Mouse (Mus musculus): ENCODE measurements around the gene Snx5. TPM values are rescaled to one million over a fixed set of nuclear protein-coding genes. Genes with fewer than 3 reads are reported as not detected.

Gene Snx5
- polyA plus RNA-seq, 1 experiment from 2014 or later = 116 TPM

GRCm38 (mm10) chr2:144281417-144281816 is 10.7 kb upstream of the Snx5 start:
- Histone ChIP-seq H3K4me3 (no peak overlapping the region), H3K27me3 (no peaks in the 10 kb centered on the region), H3K4me1 (no peaks in the 10 kb centered on the region), H3K36me3 (peaks cover 23% of the 10 kb centered on the region), H3K9ac (no peak overlapping the region), H3K9me3 (no peaks in the 10 kb centered on the region), H3K4me2 (no peak overlapping the region), H3K27ac (no peak overlapping the region)
- no peak for ATAC-seq (ENCODE audit: borderline replicate concordance, extremely low read depth, low FRiP score, low TSS enrichment)
- WGBS = 64% methylated on average over 3 of the region's 3 CpGs

DNA sequence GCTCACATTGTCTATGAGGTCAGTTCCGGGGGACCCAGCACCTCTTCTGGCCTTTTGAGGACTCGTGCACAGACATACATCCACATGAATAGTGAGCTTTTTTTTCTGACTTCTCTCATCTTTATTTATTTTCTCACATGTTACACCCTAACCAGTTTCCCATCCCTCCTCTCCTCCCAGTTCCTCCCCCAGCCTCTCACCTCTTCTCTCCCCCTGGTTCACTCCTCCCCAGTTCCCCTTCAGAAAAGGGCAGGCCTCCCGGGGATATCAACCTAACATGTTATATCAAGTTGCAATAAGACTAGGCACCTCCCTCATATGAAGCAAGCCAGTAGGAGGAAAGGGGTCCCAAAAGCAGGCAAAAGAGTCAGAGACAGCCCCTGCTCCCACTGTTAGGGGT is 9.9 kb upstream of the Snx5 start:
- Histone ChIP-seq H3K4me2 (no peak overlapping the region), H3K27ac (no peak overlapping the region), H3K4me1 (no peaks in the 10 kb centered on the region), H3K36me3 (peaks cover 27% of the 10 kb centered on the region), H3K27me3 (no peaks in the 10 kb centered on the region), H3K4me3 (no peak overlapping the region), H3K9ac (no peak overlapping the region), H3K9me3 (no peaks in the 10 kb centered on the region)
- ATAC-seq (ENCODE audit: borderline replicate concordance, extremely low read depth, low FRiP score, low TSS enrichment) = no peak
- WGBS = 78% methylated on average over 3 of the region's 3 CpGs

DNA sequence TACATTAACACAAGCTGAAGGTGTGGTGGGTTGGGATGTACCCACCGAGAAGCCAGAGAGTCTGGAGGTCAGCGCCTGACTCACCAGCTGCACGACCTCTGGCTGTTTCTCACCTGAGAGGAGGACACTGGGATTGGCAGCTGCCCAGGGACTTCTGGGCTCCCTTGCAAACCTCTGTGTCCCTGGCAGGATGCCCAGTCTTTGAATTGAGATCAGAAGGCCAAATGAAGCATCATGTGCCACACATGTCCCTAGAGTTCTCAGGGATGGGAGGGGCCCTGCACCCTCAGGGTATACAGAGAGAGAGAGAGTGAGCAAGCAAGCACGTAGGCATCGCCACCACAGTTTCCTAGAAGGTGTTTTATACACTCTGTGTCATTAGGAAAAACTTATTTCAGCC is 9.0 kb upstream of the Snx5 start:
- H3K4me2 ChIP-seq = no peak overlapping the region
- H3K9me3 ChIP-seq = no peaks in the 10 kb centered on the region
- H3K4me1 ChIP-seq = peaks cover 5% of the 10 kb centered on the region
- no peak overlapping the region for H3K4me3 ChIP-seq
- no peak for ATAC-seq (ENCODE audit: borderline replicate concordance, extremely low read depth, low FRiP score, low TSS enrichment)
- no peak overlapping the region for H3K27ac ChIP-seq
- no peaks in the 10 kb centered on the region for H3K27me3 ChIP-seq
- H3K9ac ChIP-seq = no peak overlapping the region
- peaks cover 27% of the 10 kb centered on the region for H3K36me3 ChIP-seq
- 52% methylated on average over 5 of the region's 5 CpGs for WGBS

GRCm38 (mm10) chr2:144276885-144277284 is 6.2 kb upstream of the Snx5 start:
- 81% methylated on average over 3 of the region's 3 CpGs for WGBS

GRCm38 (mm10) chr2:144274741-144275140 is 4.0 kb upstream of the Snx5 start:
- no peaks in the 10 kb centered on the region for H3K27me3 ChIP-seq
- H3K4me1 ChIP-seq = peaks cover 29% of the 10 kb centered on the region
- H3K9ac ChIP-seq = no peak overlapping the region
- no peak overlapping the region for H3K4me3 ChIP-seq
- H3K27ac ChIP-seq = peak overlapping the region; percentile 65
- no peak for ATAC-seq (ENCODE audit: borderline replicate concordance, extremely low read depth, low FRiP score, low TSS enrichment)
- H3K4me2 ChIP-seq = peak overlapping the region; percentile 17; the same call in 1 of the 2 replicates
- peaks cover 23% of the 10 kb centered on the region for H3K36me3 ChIP-seq
- WGBS = 22% methylated on average over 8 of the region's 8 CpGs
- H3K9me3 ChIP-seq = no peaks in the 10 kb centered on the region

More at GRCm38 (mm10) chr2:144276885-144277284, 6.2 kb upstream of the Snx5 start:
- H3K4me2 ChIP-seq = no peak overlapping the region
- no peak for ATAC-seq (ENCODE audit: borderline replicate concordance, extremely low read depth, low FRiP score, low TSS enrichment)
- H3K9me3 ChIP-seq = no peaks in the 10 kb centered on the region
- no peak overlapping the region for H3K27ac ChIP-seq
- no peaks in the 10 kb centered on the region for H3K27me3 ChIP-seq
- no peak overlapping the region for H3K4me3 ChIP-seq
- H3K9ac ChIP-seq = no peak overlapping the region
- H3K36me3 ChIP-seq = peaks cover 27% of the 10 kb centered on the region
- peaks cover 22% of the 10 kb centered on the region for H3K4me1 ChIP-seq

- Histone ChIP-seq H3K4me1 (peaks cover 43% of the 10 kb centered on the region), H3K4me3 (no peak overlapping the region), H3K27me3 (no peaks in the 10 kb centered on the region), H3K36me3 (peaks cover 9% of the 10 kb centered on the region), H3K4me2 (0 out of 2 replicates have a peak overlapping the region, but pooled peaks have one; percentile 83), H3K9me3 (no peaks in the 10 kb centered on the region), H3K27ac (no peak overlapping the region), H3K9ac (no peak overlapping the region; the same call in 1 of the 2 replicates)
- WGBS = 87% methylated on average over 12 of the region's 12 CpGs
- no peak for ATAC-seq (ENCODE audit: borderline replicate concordance, extremely low read depth, low FRiP score, low TSS enrichment)
Measured at GRCm38 (mm10) chr2:144272088-144272487, 1.4 kb upstream of the Snx5 start.

- Histone ChIP-seq H3K4me1 (peaks cover 51% of the 10 kb centered on the region), H3K4me3 (peak overlapping the region; percentile 77), H3K9ac (peak overlapping the region; percentile 91), H3K4me2 (peak overlapping the region; percentile 83), H3K9me3 (no peaks in the 10 kb centered on the region), H3K27ac (peak overlapping the region; percentile 98), H3K36me3 (no peaks in the 10 kb centered on the region), H3K27me3 (no peaks in the 10 kb centered on the region)
- WGBS = under 1% methylated on average over 32 of the region's 33 CpGs
- no peak; the same call in 1 of the 2 replicates for ATAC-seq (ENCODE audit: borderline replicate concordance, extremely low read depth, low FRiP score, low TSS enrichment)
Measured at GRCm38 (mm10) chr2:144269679-144270475, 829 bp downstream of the Snx5 start.

DNA sequence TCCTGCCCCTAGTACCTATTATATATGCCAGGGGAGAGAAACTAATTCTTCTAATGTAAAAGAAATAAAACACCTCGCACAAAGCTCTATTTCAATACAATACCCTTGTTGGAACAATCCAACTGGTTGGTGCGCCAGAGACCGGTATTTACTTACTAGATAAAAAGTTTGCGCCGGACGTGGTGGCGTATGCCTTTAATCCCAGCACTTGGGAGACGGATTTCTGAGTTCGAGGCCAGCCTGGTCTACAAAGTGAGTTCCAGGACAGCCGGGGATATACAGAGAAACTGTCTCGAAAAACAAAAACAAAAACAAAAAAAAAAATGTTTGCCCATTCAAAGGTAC is 1.4 kb downstream of the Snx5 start:
- H3K4me2 ChIP-seq = peak overlapping the region; percentile 83
- H3K4me1 ChIP-seq = peaks cover 48% of the 10 kb centered on the region
- peak overlapping the region; percentile 77 for H3K4me3 ChIP-seq
- H3K9me3 ChIP-seq = no peaks in the 10 kb centered on the region
- no peak for ATAC-seq (ENCODE audit: borderline replicate concordance, extremely low read depth, low FRiP score, low TSS enrichment)
- 0% methylated on average over 11 of the region's 11 CpGs for WGBS
- peak overlapping the region; percentile 91 for H3K9ac ChIP-seq
- H3K36me3 ChIP-seq = 0 out of 2 replicates have a peak, but pooled peaks cover 2% of the 10 kb centered on the region
- H3K27me3 ChIP-seq = no peaks in the 10 kb centered on the region
- H3K27ac ChIP-seq = 0 out of 2 replicates have a peak overlapping the region, but pooled peaks have one; percentile 98

DNA sequence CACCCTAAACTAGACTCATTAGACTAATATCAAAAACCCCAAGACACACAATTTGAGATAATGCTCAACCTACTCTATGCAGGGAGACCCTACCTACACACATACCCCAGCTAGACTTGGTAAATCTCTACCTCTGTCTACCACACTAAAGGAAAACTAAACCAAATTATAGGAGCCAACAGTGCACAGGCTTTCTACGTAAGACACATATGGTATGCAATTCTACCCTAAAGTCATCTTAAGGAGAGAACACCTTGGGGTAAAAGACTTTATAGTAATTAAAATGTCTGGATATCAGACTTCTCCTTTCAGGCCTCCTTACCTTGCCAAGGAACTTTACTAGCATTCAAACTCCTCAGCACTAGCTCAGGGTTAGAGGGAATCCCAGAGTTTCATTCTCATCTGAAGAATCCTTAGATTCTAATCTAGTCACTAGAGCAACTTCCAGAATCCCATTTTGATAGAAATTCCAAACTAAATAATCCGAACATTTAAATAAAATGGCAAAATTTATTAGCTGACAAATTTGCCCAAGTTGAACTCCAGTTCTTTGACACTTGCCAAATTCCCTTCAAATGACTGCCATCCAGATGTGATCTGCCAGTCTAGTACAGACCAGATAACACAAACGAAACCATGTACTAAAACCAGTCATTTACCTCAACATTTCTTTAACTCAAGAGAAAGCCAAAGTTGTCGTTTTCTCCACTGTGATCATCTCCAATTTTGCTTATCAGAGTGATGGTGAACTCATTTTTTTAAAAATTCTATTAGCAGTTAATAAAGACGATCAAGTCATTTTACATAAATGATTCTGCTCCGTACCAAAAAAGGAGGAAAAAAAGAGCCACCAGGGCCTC is 2.0 kb downstream of the Snx5 start:
- Histone ChIP-seq H3K4me1 (peaks cover 49% of the 10 kb centered on the region), H3K4me3 (peak overlapping the region; percentile 77), H3K9me3 (no peaks in the 10 kb centered on the region), H3K36me3 (0 out of 2 replicates have a peak, but pooled peaks cover 3% of the 10 kb centered on the region), H3K27me3 (no peaks in the 10 kb centered on the region), H3K4me2 (peak overlapping the region; percentile 83), H3K27ac (no peak overlapping the region), H3K9ac (peak overlapping the region; percentile 91)
- no peak for ATAC-seq (ENCODE audit: borderline replicate concordance, extremely low read depth, low FRiP score, low TSS enrichment)
- WGBS = 5% methylated on average over 6 of the region's 6 CpGs

GRCm38 (mm10) chr2:144267731-144268015 is 3.0 kb downstream of the Snx5 start:
- Histone ChIP-seq H3K36me3 (0 out of 2 replicates have a peak, but pooled peaks cover 3% of the 10 kb centered on the region), H3K9me3 (no peaks in the 10 kb centered on the region), H3K4me3 (0 out of 2 replicates have a peak overlapping the region, but pooled peaks have one; percentile 77), H3K4me1 (peaks cover 51% of the 10 kb centered on the region), H3K27ac (no peak overlapping the region), H3K9ac (no peak overlapping the region), H3K4me2 (peak overlapping the region; percentile 83), H3K27me3 (no peaks in the 10 kb centered on the region)
- 25% methylated on average over 1 of the region's 1 CpGs for WGBS
- no peak for ATAC-seq (ENCODE audit: borderline replicate concordance, extremely low read depth, low FRiP score, low TSS enrichment)

DNA sequence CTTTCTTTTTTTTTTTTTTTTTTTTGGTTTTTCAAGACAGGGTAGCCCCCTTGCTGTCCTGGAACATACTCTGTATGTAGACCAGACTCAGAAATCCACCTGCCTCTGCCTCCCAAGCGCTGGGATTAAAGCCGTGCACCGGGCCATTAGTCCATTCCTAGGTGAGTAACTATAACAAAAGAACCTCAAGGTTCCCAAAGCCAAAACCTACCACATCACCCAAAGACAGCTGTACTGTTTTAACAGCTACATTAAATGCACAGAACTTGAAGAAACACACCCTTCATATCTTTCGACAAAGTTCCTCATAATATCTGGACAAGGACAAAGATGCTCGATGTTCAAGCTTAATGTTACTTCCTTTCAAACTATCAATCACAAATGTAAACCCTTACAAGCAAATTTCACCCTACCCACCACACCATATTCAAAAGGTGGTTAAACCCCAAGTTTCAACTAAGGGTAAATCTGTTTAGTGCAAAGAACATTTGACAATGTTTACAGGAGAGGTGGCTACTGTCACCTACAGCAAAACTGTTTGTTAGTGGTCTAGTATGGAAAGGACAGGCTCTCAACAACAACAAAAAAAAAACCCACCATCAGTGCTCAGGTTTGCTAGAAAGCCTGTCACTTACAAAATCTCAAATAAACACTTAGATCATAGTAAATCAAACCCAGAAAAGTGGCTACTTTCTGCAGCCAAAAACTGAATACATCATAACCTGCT is 3.5 kb downstream of the Snx5 start:
- peak overlapping the region; percentile 83 for H3K4me2 ChIP-seq
- WGBS = 43% methylated on average over 5 of the region's 5 CpGs
- H3K4me1 ChIP-seq = peaks cover 50% of the 10 kb centered on the region
- no peak for ATAC-seq (ENCODE audit: borderline replicate concordance, extremely low read depth, low FRiP score, low TSS enrichment)
- 0 out of 2 replicates have a peak, but pooled peaks cover 3% of the 10 kb centered on the region for H3K36me3 ChIP-seq
- H3K9ac ChIP-seq = no peak overlapping the region
- H3K27me3 ChIP-seq = no peaks in the 10 kb centered on the region
- H3K4me3 ChIP-seq = 0 out of 2 replicates have a peak overlapping the region, but pooled peaks have one; percentile 77
- H3K27ac ChIP-seq = no peak overlapping the region
- no peaks in the 10 kb centered on the region for H3K9me3 ChIP-seq
